Mouse (Mus musculus): ENCODE measurements around the gene Slc25a41.
A peak's percentile ranks its signal among the peaks of the same experiment; 100 is the strongest.

The Slc25a41 gene

GRCm38 (mm10) chr17:56990966-56991365 lies 50.5 kb downstream of the Slc25a41 start:
- no peak for DNase-seq (ENCODE audit: low read depth, low spot score)

GRCm38 (mm10) chr17:56990115-56990746 lies 51.2 kb downstream of the Slc25a41 start, which contains the start of gene Clpp:
Clpp (plus strand) TSS chr17:56990305.
- peak; percentile 98 for DNase-seq (ENCODE audit: low read depth, low spot score)

- peak; percentile 92 for DNase-seq (ENCODE audit: low read depth, low spot score)
These were observed 51.9 kb downstream of the Slc25a41 start for GRCm38 (mm10) chr17:56989467-56990114.

- no peak for DNase-seq (ENCODE audit: low read depth, low spot score)
These were observed 52.5 kb downstream of the Slc25a41 start for GRCm38 (mm10) chr17:56988921-56989430.

- no peak for DNase-seq (ENCODE audit: low read depth, low spot score)
These were observed 53.0 kb downstream of the Slc25a41 start for GRCm38 (mm10) chr17:56988441-56988840.

- no peak for DNase-seq (ENCODE audit: low read depth, low spot score)
These were observed 55.2 kb downstream of the Slc25a41 start for GRCm38 (mm10) chr17:56986105-56986805.

- DNase-seq (ENCODE audit: low read depth, low spot score), result no peak
These were observed 55.8 kb downstream of the Slc25a41 start for GRCm38 (mm10) chr17:56985656-56986055.

GRCm38 (mm10) chr17:56984886-56985285 lies 56.6 kb downstream of the Slc25a41 start:
- DNase-seq (ENCODE audit: low read depth, low spot score), result no peak

Measured in telencephalon, adult 2 months (tissue).